ENCODE assay signal across 30 mouse cellular contexts in genomic region chr9:83527341-83528060, GRCm38 (mm10). TPM values are rescaled to one million over a fixed set of nuclear protein-coding genes. Genes with fewer than 3 reads are reported as not detected.
DNase-seq lines count a peak whose midpoint lies in the region; ATAC-seq and TF ChIP-seq lines count a peak whose summit lies in the region.
"Had no signal": no experiment of that assay in that cellular context is flagged by ENCODE, and none has a peak within 500 bp of the region (broad histone marks: within the 10 kb centered on the region; RNA-seq: fewer than 3 reads in every experiment).

No protein-coding gene starts in this region.

- H3K27me3 ChIP-seq in heart, embryonic 10.5 days (ENCODE audit: insufficient read depth, poor library complexity, severe bottlenecking) = no peaks in the 10 kb centered on the region
- no peaks in the 10 kb centered on the region for H3K27me3 ChIP-seq in liver, adult 2 months (ENCODE audit: control insufficient read depth, insufficient read depth, low read length)
- H3K27me3 ChIP-seq in liver, embryonic 11.5 days (replicated peaks; ENCODE audit: control insufficient read depth, insufficient read depth, low read length) = no peaks in the 10 kb centered on the region
- no peaks in the 10 kb centered on the region for H3K27me3 ChIP-seq in embryonic facial prominence, embryonic 10.5 days (replicated peaks; ENCODE audit: low read depth, poor library complexity, severe bottlenecking)
- H3K27me3 ChIP-seq in liver, postnatal 0 days (ENCODE audit: insufficient read depth, low read length) = no peaks in the 10 kb centered on the region
- H3K27me3 ChIP-seq in forebrain, postnatal 0 days (ENCODE audit: insufficient read depth, low read length) = no peaks in the 10 kb centered on the region
- H3K27me3 ChIP-seq: embryonic facial prominence, embryonic 12.5 days; forebrain, embryonic 15.5 days; heart, embryonic 15.5 days; hindbrain, embryonic 12.5 days; limb, embryonic 12.5 days; midbrain, embryonic 13.5 days; neural tube, embryonic 13.5 days; Patski had no signal

- no peak overlapping the region for H3K4me2 ChIP-seq in liver, embryonic 11.5 days
- peak overlapping the region; percentile 29; the same call in 1 of the 2 replicates for H3K4me2 ChIP-seq in liver, postnatal 0 days (ENCODE audit: low read depth, low read length)
- no peak overlapping the region for H3K4me2 ChIP-seq in forebrain, postnatal 0 days (ENCODE audit: low read depth)
- H3K4me2 ChIP-seq: embryonic facial prominence, embryonic 12.5 days; forebrain, embryonic 15.5 days; heart, embryonic 15.5 days; hindbrain, embryonic 12.5 days; limb, embryonic 12.5 days; midbrain, embryonic 13.5 days; neural tube, embryonic 13.5 days had no signal

- no peak for ATAC-seq in liver, embryonic 11.5 days (replicated peaks; ENCODE audit: low FRiP score)
- peak; percentile 94 for ATAC-seq in liver, postnatal 0 days
- no peak for ATAC-seq in forebrain, postnatal 0 days
- ATAC-seq: forebrain, embryonic 15.5 days; hindbrain, postnatal 0 days; midbrain, embryonic 13.5 days; Patski had no signal

- H3K27ac ChIP-seq in heart, embryonic 10.5 days = no peak overlapping the region
- H3K27ac ChIP-seq in liver, adult 2 months (replicated peaks; ENCODE audit: insufficient read depth, low read depth, low read length) = 0 out of 2 replicates have a peak overlapping the region, but pooled peaks have one; percentile 5
- H3K27ac ChIP-seq in liver, embryonic 11.5 days (ENCODE audit: low read depth, low read length) = no peak overlapping the region
- no peak overlapping the region for H3K27ac ChIP-seq in embryonic facial prominence, embryonic 10.5 days (replicated peaks)
- H3K27ac ChIP-seq in liver, postnatal 0 days (ENCODE audit: low read depth) = peak overlapping the region; percentile 72
- no peak overlapping the region for H3K27ac ChIP-seq in forebrain, postnatal 0 days (ENCODE audit: low read depth, low read length)
- H3K27ac ChIP-seq: embryonic facial prominence, embryonic 12.5 days; forebrain, embryonic 15.5 days; gastrocnemius, adult 2 months; heart, embryonic 15.5 days; hindbrain, embryonic 12.5 days; hindbrain, postnatal 0 days; limb, embryonic 12.5 days; midbrain, embryonic 13.5 days; neural tube, embryonic 13.5 days had no signal

- no peaks in the 10 kb centered on the region for H3K79me2 ChIP-seq in liver, adult 2 months (ENCODE audit: control insufficient read depth, insufficient read depth, low read length)

- intact Hi-C loops in heart, postnatal 25 days (cut with DNase I) = no loop called here
- intact Hi-C loops in left cerebral cortex, postnatal 4 days (cut with DNase I) = no loop called here

- H3K4me3 ChIP-seq in heart, embryonic 10.5 days = no peak overlapping the region
- H3K4me3 ChIP-seq in liver, adult 2 months (ENCODE audit: insufficient read depth, low read depth, low read length) = no peak overlapping the region
- H3K4me3 ChIP-seq in liver, embryonic 11.5 days (ENCODE audit: low read depth, low read length) = no peak overlapping the region
- H3K4me3 ChIP-seq in embryonic facial prominence, embryonic 10.5 days = no peak overlapping the region
- no peak overlapping the region for H3K4me3 ChIP-seq in liver, postnatal 0 days (ENCODE audit: low read depth, low read length)
- H3K4me3 ChIP-seq in forebrain, postnatal 0 days (ENCODE audit: low read depth, low read length) = no peak overlapping the region
- H3K4me3 ChIP-seq: embryonic facial prominence, embryonic 12.5 days; forebrain, embryonic 15.5 days; gastrocnemius, adult 2 months; heart, embryonic 15.5 days; hindbrain, embryonic 12.5 days; limb, embryonic 12.5 days; megakaryocyte, embryonic 14.5 days; midbrain, embryonic 13.5 days; neural tube, embryonic 13.5 days had no signal

- H3K9me3 ChIP-seq in heart, embryonic 10.5 days = no peaks in the 10 kb centered on the region
- H3K9me3 ChIP-seq in liver, embryonic 11.5 days (ENCODE audit: control insufficient read depth, low read length) = no peaks in the 10 kb centered on the region
- H3K9me3 ChIP-seq in embryonic facial prominence, embryonic 10.5 days = no peaks in the 10 kb centered on the region
- no peaks in the 10 kb centered on the region for H3K9me3 ChIP-seq in liver, postnatal 0 days (ENCODE audit: low read length)
- no peaks in the 10 kb centered on the region for H3K9me3 ChIP-seq in forebrain, postnatal 0 days (ENCODE audit: low read length)
- H3K9me3 ChIP-seq: embryonic facial prominence, embryonic 12.5 days; forebrain, embryonic 15.5 days; heart, embryonic 15.5 days; hindbrain, embryonic 12.5 days; limb, embryonic 12.5 days; megakaryocyte, embryonic 14.5 days; midbrain, embryonic 13.5 days; neural tube, embryonic 13.5 days had no signal

- TF ChIP-seq POLR2A in liver, adult 2 months (IDR thresholded peaks at IDR 0.05; ENCODE audit: extremely low read depth, insufficient read depth, low read length) = no peak

- peaks cover 6% of the 10 kb centered on the region; the same call in 1 of the 2 replicates for H3K4me1 ChIP-seq in heart, embryonic 10.5 days
- H3K4me1 ChIP-seq in liver, adult 2 months (ENCODE audit: control insufficient read depth, insufficient read depth, low read length) = peaks cover 8% of the 10 kb centered on the region; the same call in 1 of the 2 replicates
- H3K4me1 ChIP-seq in liver, embryonic 11.5 days (replicated peaks; ENCODE audit: control insufficient read depth, insufficient read depth, low read length) = no peaks in the 10 kb centered on the region
- H3K4me1 ChIP-seq in embryonic facial prominence, embryonic 10.5 days = no peaks in the 10 kb centered on the region
- H3K4me1 ChIP-seq in liver, postnatal 0 days (ENCODE audit: insufficient read depth) = peaks cover 8% of the 10 kb centered on the region
- no peaks in the 10 kb centered on the region for H3K4me1 ChIP-seq in forebrain, postnatal 0 days (ENCODE audit: insufficient read depth)
- H3K4me1 ChIP-seq: embryonic facial prominence, embryonic 12.5 days; forebrain, embryonic 15.5 days; heart, embryonic 15.5 days; hindbrain, embryonic 12.5 days; limb, embryonic 12.5 days; midbrain, embryonic 13.5 days; neural tube, embryonic 13.5 days had no signal

- no peak overlapping the region for H3K9ac ChIP-seq in liver, adult 2 months (ENCODE audit: low read depth, low read length)
- H3K9ac ChIP-seq in liver, embryonic 11.5 days (ENCODE audit: low read depth, low read length) = no peak overlapping the region
- H3K9ac ChIP-seq in liver, postnatal 0 days (replicated peaks) = no peak overlapping the region
- no peak overlapping the region for H3K9ac ChIP-seq in forebrain, postnatal 0 days
- H3K9ac ChIP-seq: embryonic facial prominence, embryonic 12.5 days; forebrain, embryonic 15.5 days; heart, embryonic 15.5 days; hindbrain, embryonic 12.5 days; limb, embryonic 12.5 days; midbrain, embryonic 13.5 days; neural tube, embryonic 13.5 days had no signal

- TF ChIP-seq EP300 in liver, postnatal 0 days (IDR thresholded peaks at IDR 0.05; ENCODE audit: low read depth) = no peak

- peak; percentile 52 for DNase-seq in heart, embryonic 10.5 days (ENCODE audit: low spot score)
- DNase-seq in heart, postnatal 25 days (ENCODE audit: low spot score) = no peak
- peak; percentile 87 for DNase-seq in liver, adult 2 months (ENCODE audit: extremely low read depth, low read depth, low spot score)
- DNase-seq in liver, embryonic 11.5 days (ENCODE audit: low spot score) = no peak
- DNase-seq in embryonic facial prominence, embryonic 10.5 days (ENCODE audit: low spot score) = peak; percentile 2
- DNase-seq in liver, postnatal 0 days = peak; percentile 53
- no peak for DNase-seq in left cerebral cortex, postnatal 4 days
- DNase-seq in forebrain, postnatal 0 days = no peak
- DNase-seq: adrenal gland, postnatal 10 days; cerebellum, adult 11 months; cerebellum, adult 9-10 months; cerebellum, postnatal 36 days; gastrocnemius, adult 2 months; heart, postnatal 36 days; kidney, adult 18-20 months; kidney, postnatal 25 days; lung, adult 2 months; lung, postnatal 36 days; thymus, postnatal 14 days had no signal

- no peaks in the 10 kb centered on the region for H3K36me3 ChIP-seq in heart, embryonic 10.5 days
- no peaks in the 10 kb centered on the region for H3K36me3 ChIP-seq in liver, adult 2 months (ENCODE audit: control insufficient read depth, insufficient read depth, low read length)
- H3K36me3 ChIP-seq in liver, embryonic 11.5 days (ENCODE audit: control insufficient read depth, insufficient read depth, low read length) = no peaks in the 10 kb centered on the region
- H3K36me3 ChIP-seq in embryonic facial prominence, embryonic 10.5 days (replicated peaks) = no peaks in the 10 kb centered on the region
- no peaks in the 10 kb centered on the region for H3K36me3 ChIP-seq in liver, postnatal 0 days (replicated peaks; ENCODE audit: insufficient read depth, low read length)
- no peaks in the 10 kb centered on the region for H3K36me3 ChIP-seq in forebrain, postnatal 0 days (ENCODE audit: insufficient read depth)
- H3K36me3 ChIP-seq: embryonic facial prominence, embryonic 12.5 days; forebrain, embryonic 15.5 days; heart, embryonic 15.5 days; hindbrain, embryonic 12.5 days; limb, embryonic 12.5 days; midbrain, embryonic 13.5 days; neural tube, embryonic 13.5 days had no signal

- 69% methylated on average over 7 of the region's 7 CpGs for WGBS in heart, embryonic 10.5 days
- 26% methylated on average over 7 of the region's 7 CpGs for WGBS in liver, adult 2 months
- 66% methylated on average over 7 of the region's 7 CpGs for WGBS in liver, embryonic 11.5 days
- 81% methylated on average over 7 of the region's 7 CpGs for WGBS in embryonic facial prominence, embryonic 10.5 days
- 55% methylated on average over 7 of the region's 7 CpGs for WGBS in liver, postnatal 0 days (ENCODE audit: insufficient replicate concordance)
- WGBS in forebrain, postnatal 0 days = 86% methylated on average over 7 of the region's 7 CpGs

- no peak for TF ChIP-seq CTCF in liver, adult 2 months (IDR thresholded peaks at IDR 0.05; ENCODE audit: low read depth, low read length)
- TF ChIP-seq CTCF in liver, postnatal 0 days (IDR thresholded peaks at IDR 0.05; ENCODE audit: low read depth) = no peak
- no peak for TF ChIP-seq CTCF in forebrain, postnatal 0 days (IDR thresholded peaks at IDR 0.05; ENCODE audit: low read depth)

RNA-seq across cellular contexts. Expression of gene Sh3bgrl2, which starts 20.6 kb away (rescaled TPM):
- 16.2 and 17.6 TPM in 2 replicates for polyA plus RNA-seq in heart, embryonic 10.5 days (2016; fragmentation: Nextera tagmentation; extraction: Ambion mirVana)
- 1 to 10 TPM; 3.9 to 4.8 TPM for total RNA-seq in heart, postnatal 25 days (2021)
- 22.7 and 25.0 TPM in 2 replicates for total RNA-seq in liver, adult 2 months (2014; rRNA removed)
- polyA plus RNA-seq in liver, adult 2 months (2012; rRNA removed) = 8.4 and 9.6 TPM in 2 replicates
- 17.2 and 19.7 TPM in 2 replicates for polyA plus RNA-seq in liver, embryonic 11.5 days (2014; fragmentation: Nextera tagmentation; extraction: Ambion mirVana)
- polyA plus RNA-seq in embryonic facial prominence, embryonic 10.5 days (2016; fragmentation: Nextera tagmentation; extraction: Ambion mirVana) = 12.7 and 15.3 TPM in 2 replicates
- polyA plus RNA-seq in liver, postnatal 0 days (2015; fragmentation: Nextera tagmentation; extraction: Ambion mirVana) = 21.2 and 22.2 TPM in 2 replicates
- 10 to 100 TPM; 12.7 to 14.1 TPM for total RNA-seq in left cerebral cortex, postnatal 4 days (2021)
- 9.0 and 9.2 TPM in 2 replicates for total RNA-seq in forebrain, postnatal 0 days (2014; rRNA removed)
- 5.4 and 6.8 TPM in 2 replicates for polyA plus RNA-seq in forebrain, postnatal 0 days (2015; fragmentation: Nextera tagmentation; extraction: Ambion mirVana)
- total RNA-seq: MEL had no signal

Comparison
In these comparisons a context has a peak if more than half of its experiments do, and no peak if none do; other contexts are left out.
1. DNase-seq: peak in heart, embryonic 10.5 days (single experiment), liver, adult 2 months (single experiment), embryonic facial prominence, embryonic 10.5 days (single experiment) and liver, postnatal 0 days (single experiment); none in heart, postnatal 25 days (single experiment), liver, embryonic 11.5 days (single experiment), left cerebral cortex, postnatal 4 days (single experiment) and forebrain, postnatal 0 days (single experiment).
2. H3K27ac ChIP-seq: peak in liver, adult 2 months (single experiment) and liver, postnatal 0 days (single experiment); none in heart, embryonic 10.5 days (single experiment), liver, embryonic 11.5 days (single experiment), embryonic facial prominence, embryonic 10.5 days (single experiment) and forebrain, postnatal 0 days (single experiment).